Mouse (Mus musculus) forebrain, embryonic 13.5 days (tissue): ENCODE results near the gene Mios. TPM values are rescaled to one million over a fixed set of nuclear protein-coding genes. Genes with fewer than 3 reads are reported as not detected.
A peak's percentile ranks its signal among the peaks of the same experiment; 100 is the strongest.

ENCODE experiments used
- ATAC-seq: fragments of 200-750 bp; cut with Nextera tagmentation; 2 replicates; pipeline ENCODE4 v1.8.0; 2017
- H3K27ac ChIP-seq: fragments of 300-500 bp; sonication (generic); 2 replicates; pipeline ENCODE4 v1.5.1; 2015; ENCODE audit warnings: inconsistent platforms, mild to moderate bottlenecking, moderate library complexity
- H3K27me3 ChIP-seq: fragments of 300-500 bp; sonication (generic); 2 replicates; pipeline ENCODE4 v1.6.1; 2015; ENCODE audit warnings: mild to moderate bottlenecking, inconsistent platforms
- H3K36me3 ChIP-seq: fragments of 300-500 bp; sonication (generic); 2 replicates; pipeline ENCODE4 v1.6.1; 2015; ENCODE audit warnings: mild to moderate bottlenecking, inconsistent platforms; ENCODE audit not compliant: poor library complexity, severe bottlenecking
- H3K4me1 ChIP-seq: fragments of 300-500 bp; sonication (generic); 2 replicates; pipeline ENCODE4 v1.6.1; 2015; ENCODE audit warnings: inconsistent platforms
- H3K4me2 ChIP-seq: fragments of 300-500 bp; sonication (generic); 2 replicates; pipeline ENCODE4 v1.6.1; 2015; ENCODE audit warnings: inconsistent platforms, mild to moderate bottlenecking, moderate library complexity
- H3K4me3 ChIP-seq: fragments of 300-500 bp; sonication (generic); 2 replicates; pipeline ENCODE4 v1.5.1; 2015; ENCODE audit warnings: mild to moderate bottlenecking, inconsistent platforms
- H3K9ac ChIP-seq: fragments of 300-500 bp; sonication (generic); 2 replicates; pipeline ENCODE4 v1.6.1; 2015; ENCODE audit warnings: mild to moderate bottlenecking, inconsistent platforms
- H3K9me3 ChIP-seq: fragments of 300-500 bp; sonication (generic); replicated peaks from 2 replicates; pipeline ENCODE4 v1.6.1; 2016; ENCODE audit warnings: inconsistent platforms
- WGBS: fragments of 180-500 bp; shearing (Covaris S2); methylation state at CpG from one replicate; pipeline ENCODE4 v1.1.7; 2015; 5-methylcytosine and 5-hydroxymethylcytosine counted together
- polyA plus RNA-seq: library from polyadenylated mRNA; unstranded; fragments of >200 nt; fragmentation: Nextera tagmentation; extraction: Ambion mirVana; gene quantifications from 2 replicates; pipeline ENCODE4 v1.2.1, GENCODE M21; 2015

Mios gene
- polyA plus RNA-seq, 1 experiment from 2014 or later, result 22.7 TPM

- Histone ChIP-seq H3K4me3 (no peak overlapping the region), H3K4me1 (peaks cover 9% of the 10 kb centered on the region), H3K27me3 (no peaks in the 10 kb centered on the region), H3K9me3 (no peaks in the 10 kb centered on the region), H3K4me2 (peak overlapping the region; percentile 57), H3K36me3 (peaks cover 13% of the 10 kb centered on the region), H3K9ac (no peak overlapping the region), H3K27ac (no peak overlapping the region)
- no peak for ATAC-seq
- WGBS, result 94% methylated on average over 3 of the region's 3 CpGs
These were observed 1.6 kb downstream of the Mios start for GRCm38 (mm10) chr6:8210661-8211060.

- no peak overlapping the region for H3K4me2 ChIP-seq
- H3K4me1 ChIP-seq, result no peaks in the 10 kb centered on the region
- no peak overlapping the region for H3K27ac ChIP-seq
- H3K9me3 ChIP-seq, result no peaks in the 10 kb centered on the region
- no peak overlapping the region for H3K4me3 ChIP-seq
- H3K9ac ChIP-seq, result no peak overlapping the region
- 88% methylated on average over 3 of the region's 3 CpGs for WGBS
- H3K27me3 ChIP-seq, result no peaks in the 10 kb centered on the region
- ATAC-seq, result no peak
- peaks cover 30% of the 10 kb centered on the region for H3K36me3 ChIP-seq
These were observed 18.0 kb downstream of the Mios start for GRCm38 (mm10) chr6:8227035-8227434.

- Histone ChIP-seq H3K36me3 (peaks cover 37% of the 10 kb centered on the region), H3K9me3 (no peaks in the 10 kb centered on the region), H3K9ac (no peak overlapping the region), H3K27me3 (no peaks in the 10 kb centered on the region), H3K4me2 (no peak overlapping the region), H3K27ac (no peak overlapping the region), H3K4me1 (no peaks in the 10 kb centered on the region), H3K4me3 (no peak overlapping the region)
- 92% methylated on average over 3 of the region's 3 CpGs for WGBS
- ATAC-seq, result no peak
These were observed 19.6 kb downstream of the Mios start for GRCm38 (mm10) chr6:8228596-8228995.

- H3K9ac ChIP-seq, result peak overlapping the region; percentile 83
- H3K27me3 ChIP-seq, result no peaks in the 10 kb centered on the region
- WGBS, result 10% methylated on average over 6 of the region's 6 CpGs
- peaks cover 11% of the 10 kb centered on the region; the same call in 1 of the 2 replicates for H3K36me3 ChIP-seq
- H3K4me1 ChIP-seq, result peaks cover 22% of the 10 kb centered on the region
- peak overlapping the region; percentile 71 for H3K27ac ChIP-seq
- peak overlapping the region; percentile 85 for H3K4me3 ChIP-seq
- ATAC-seq, result no peak
- no peaks in the 10 kb centered on the region for H3K9me3 ChIP-seq
- H3K4me2 ChIP-seq, result peak overlapping the region; percentile 90
These were observed 49.3 kb downstream of the Mios start for GRCm38 (mm10) chr6:8258316-8258715.

GRCm38 (mm10) chr6:8259004-8259666 is 50.1 kb downstream of the Mios start, which contains the start of the genes Rpa3, Umad1 and Gm45062:
Gene Rpa3, minus strand, starts transcription at chr6:8259173.
Gene Umad1, plus strand, starts transcription at chr6:8259288.
Gene Gm45062, plus strand, starts transcription at chr6:8259450.
- peak; percentile 100 for ATAC-seq
- under 1% methylated on average over 64 of the region's 64 CpGs for WGBS
- Histone ChIP-seq H3K36me3 (peaks cover 3% of the 10 kb centered on the region; the same call in 1 of the 2 replicates), H3K9ac (peak within 1 kb of the TSS; percentile 83), H3K4me2 (peak within 1 kb of the TSS; percentile 90), H3K4me3 (peak within 1 kb of the TSS; percentile 85), H3K27me3 (no peaks in the 10 kb centered on the region), H3K9me3 (no peaks in the 10 kb centered on the region), H3K27ac (peak within 1 kb of the TSS; percentile 71), H3K4me1 (peaks cover 22% of the 10 kb centered on the region)

- Histone ChIP-seq H3K27ac (peak overlapping the region; percentile 60), H3K4me3 (peak overlapping the region; percentile 85), H3K27me3 (no peaks in the 10 kb centered on the region), H3K9me3 (no peaks in the 10 kb centered on the region), H3K36me3 (no peaks in the 10 kb centered on the region), H3K4me1 (peaks cover 23% of the 10 kb centered on the region), H3K4me2 (peak overlapping the region; percentile 90), H3K9ac (peak overlapping the region; percentile 77)
- WGBS, result under 1% methylated on average over 8 of the region's 8 CpGs
- ATAC-seq, result no peak
These were observed 50.6 kb downstream of the Mios start for GRCm38 (mm10) chr6:8259667-8260044.

- H3K4me2 ChIP-seq, result no peak overlapping the region
- H3K9ac ChIP-seq, result no peak overlapping the region
- no peaks in the 10 kb centered on the region for H3K27me3 ChIP-seq
- H3K4me1 ChIP-seq, result no peaks in the 10 kb centered on the region
- no peak for ATAC-seq
- 88% methylated on average over 3 of the region's 3 CpGs for WGBS
- H3K9me3 ChIP-seq, result no peaks in the 10 kb centered on the region
- peaks cover 5% of the 10 kb centered on the region; the same call in 1 of the 2 replicates for H3K36me3 ChIP-seq
- no peak overlapping the region for H3K27ac ChIP-seq
- no peak overlapping the region for H3K4me3 ChIP-seq
These were observed 62.0 kb downstream of the Mios start for GRCm38 (mm10) chr6:8271047-8271446.

- peaks cover 11% of the 10 kb centered on the region; the same call in 1 of the 2 replicates for H3K36me3 ChIP-seq
- H3K27me3 ChIP-seq, result no peaks in the 10 kb centered on the region
- no peaks in the 10 kb centered on the region for H3K9me3 ChIP-seq
- H3K4me2 ChIP-seq, result no peak overlapping the region
- no peak overlapping the region for H3K27ac ChIP-seq
- WGBS, result 36% methylated on average over 6 of the region's 6 CpGs
- 0 out of 2 replicates have a peak, but pooled peaks have one; percentile 42 for ATAC-seq
- H3K4me1 ChIP-seq, result no peaks in the 10 kb centered on the region
- no peak overlapping the region for H3K9ac ChIP-seq
- no peak overlapping the region for H3K4me3 ChIP-seq
These were observed 65.5 kb downstream of the Mios start for GRCm38 (mm10) chr6:8274387-8275054.

- peak; percentile 84 for ATAC-seq
- no peaks in the 10 kb centered on the region for H3K9me3 ChIP-seq
- 4% methylated on average over 1 of the region's 1 CpGs for WGBS
These were observed 66.1 kb downstream of the Mios start for GRCm38 (mm10) chr6:8275098-8275497.

GRCm38 (mm10) chr6:8276431-8276830 is 67.4 kb downstream of the Mios start:
- 91% methylated on average over 4 of the region's 4 CpGs for WGBS
- Histone ChIP-seq H3K36me3 (peaks cover 11% of the 10 kb centered on the region; the same call in 1 of the 2 replicates), H3K4me3 (no peak overlapping the region), H3K9ac (no peak overlapping the region), H3K27ac (no peak overlapping the region), H3K27me3 (no peaks in the 10 kb centered on the region), H3K9me3 (no peaks in the 10 kb centered on the region), H3K4me1 (no peaks in the 10 kb centered on the region), H3K4me2 (no peak overlapping the region)
- ATAC-seq, result no peak

More at GRCm38 (mm10) chr6:8275098-8275497, 66.1 kb downstream of the Mios start:
- H3K9ac ChIP-seq, result no peak overlapping the region
- H3K36me3 ChIP-seq, result peaks cover 11% of the 10 kb centered on the region; the same call in 1 of the 2 replicates
- H3K4me2 ChIP-seq, result no peak overlapping the region
- H3K27me3 ChIP-seq, result no peaks in the 10 kb centered on the region
- H3K4me3 ChIP-seq, result no peak overlapping the region
- no peaks in the 10 kb centered on the region for H3K4me1 ChIP-seq
- H3K27ac ChIP-seq, result no peak overlapping the region

- no peaks in the 10 kb centered on the region for H3K9me3 ChIP-seq
- no peak overlapping the region for H3K4me3 ChIP-seq
- no peak overlapping the region for H3K9ac ChIP-seq
- WGBS, result 75% methylated on average over 5 of the region's 5 CpGs
- no peak overlapping the region for H3K4me2 ChIP-seq
- H3K27ac ChIP-seq, result no peak overlapping the region
- H3K4me1 ChIP-seq, result no peaks in the 10 kb centered on the region
- 0 out of 2 replicates have a peak, but pooled peaks cover 6% of the 10 kb centered on the region for H3K36me3 ChIP-seq
- no peak for ATAC-seq
- no peaks in the 10 kb centered on the region for H3K27me3 ChIP-seq
These were observed 69.5 kb downstream of the Mios start for GRCm38 (mm10) chr6:8278426-8279002.

GRCm38 (mm10) chr6:8283255-8283654 is 74.2 kb downstream of the Mios start:
- WGBS, result 76% methylated on average over 4 of the region's 4 CpGs
- Histone ChIP-seq H3K9me3 (no peaks in the 10 kb centered on the region), H3K4me1 (no peaks in the 10 kb centered on the region), H3K4me3 (no peak overlapping the region), H3K36me3 (0 out of 2 replicates have a peak, but pooled peaks cover 11% of the 10 kb centered on the region), H3K27ac (no peak overlapping the region), H3K27me3 (no peaks in the 10 kb centered on the region), H3K9ac (no peak overlapping the region), H3K4me2 (no peak overlapping the region)
- ATAC-seq, result no peak
